Mouse (Mus musculus) kidney, embryonic 15.5 days (tissue): ENCODE results near the gene Ip6k1. TPM values are rescaled to one million over a fixed set of nuclear protein-coding genes. Genes with fewer than 3 reads are reported as not detected.

ENCODE experiments used
- ATAC-seq: fragments of 200-750 bp; cut with Nextera tagmentation; replicated peaks from 2 replicates; pipeline ENCODE4 v1.8.0; 2017; ENCODE audit warnings: moderate TSS enrichment; ENCODE audit not compliant: low FRiP score
- H3K27ac ChIP-seq: fragments of 300-500 bp; sonication (generic); 2 replicates; pipeline ENCODE4 v1.5.1; 2015; ENCODE audit warnings: mild to moderate bottlenecking, inconsistent platforms
- H3K27me3 ChIP-seq: fragments of 300-500 bp; sonication (generic); 2 replicates; pipeline ENCODE4 v1.6.1; 2015; ENCODE audit warnings: inconsistent platforms
- H3K36me3 ChIP-seq: fragments of 300-500 bp; sonication (generic); 2 replicates; pipeline ENCODE4 v1.6.1; 2015; ENCODE audit warnings: inconsistent platforms
- H3K4me1 ChIP-seq: fragments of 300-500 bp; sonication (generic); 2 replicates; pipeline ENCODE4 v1.6.1; 2015; ENCODE audit warnings: inconsistent platforms
- H3K4me2 ChIP-seq: fragments of 300-500 bp; sonication (generic); 2 replicates; pipeline ENCODE4 v1.6.1; 2015; ENCODE audit warnings: moderate library complexity, mild to moderate bottlenecking, inconsistent platforms
- H3K4me3 ChIP-seq: fragments of 300-500 bp; sonication (generic); replicated peaks from 2 replicates; pipeline ENCODE4 v1.5.1; 2015; ENCODE audit warnings: mild to moderate bottlenecking, inconsistent platforms
- H3K9ac ChIP-seq: fragments of 300-500 bp; sonication (generic); 2 replicates; pipeline ENCODE4 v1.6.1; 2015; ENCODE audit warnings: mild to moderate bottlenecking, inconsistent platforms
- H3K9me3 ChIP-seq: fragments of 300-500 bp; sonication (generic); replicated peaks from 2 replicates; pipeline ENCODE4 v1.6.1; 2016; ENCODE audit warnings: inconsistent platforms
- WGBS: fragments of 180-500 bp; shearing (Covaris S2); methylation state at CpG from one replicate; pipeline ENCODE4 v1.1.7; 2015; ENCODE audit warnings: mixed read lengths; 5-methylcytosine and 5-hydroxymethylcytosine counted together
- polyA plus RNA-seq: library from polyadenylated mRNA; unstranded; fragments of >200 nt; fragmentation: Nextera tagmentation; extraction: Ambion mirVana; gene quantifications from 2 replicates; pipeline ENCODE4 v1.2.1, GENCODE M21; 2015

Ip6k1 gene
- polyA plus RNA-seq, 1 experiment from 2014 or later, result 54.8 TPM

GRCm38 (mm10) chr9:108055061-108055460, 52.8 kb downstream of the Ip6k1 start:
- H3K4me2 ChIP-seq, result no peak overlapping the region
- H3K27ac ChIP-seq, result no peak overlapping the region
- no peak overlapping the region for H3K9ac ChIP-seq
- WGBS, result 68% methylated on average over 1 of the region's 1 CpGs
- no peak for ATAC-seq
- peaks cover 18% of the 10 kb centered on the region for H3K4me1 ChIP-seq
- no peak overlapping the region for H3K4me3 ChIP-seq
- peaks cover 87% of the 10 kb centered on the region for H3K36me3 ChIP-seq
- no peaks in the 10 kb centered on the region for H3K27me3 ChIP-seq
- H3K9me3 ChIP-seq, result no peaks in the 10 kb centered on the region

- no peak overlapping the region for H3K9ac ChIP-seq
- no peaks in the 10 kb centered on the region for H3K27me3 ChIP-seq
- 90% methylated on average over 6 of the region's 6 CpGs for WGBS
- H3K4me2 ChIP-seq, result no peak overlapping the region
- H3K27ac ChIP-seq, result no peak overlapping the region
- peaks cover 85% of the 10 kb centered on the region for H3K36me3 ChIP-seq
- H3K4me1 ChIP-seq, result peaks cover 12% of the 10 kb centered on the region
- no peaks in the 10 kb centered on the region for H3K9me3 ChIP-seq
- ATAC-seq, result no peak
- H3K4me3 ChIP-seq, result no peak overlapping the region
Measured at GRCm38 (mm10) chr9:108055661-108056237, 53.4 kb downstream of the Ip6k1 start.

GRCm38 (mm10) chr9:108056361-108057261, 54.3 kb downstream of the Ip6k1 start:
- Histone ChIP-seq H3K4me3 (no peak overlapping the region), H3K4me1 (peaks cover 12% of the 10 kb centered on the region), H3K27ac (no peak overlapping the region), H3K36me3 (peaks cover 82% of the 10 kb centered on the region), H3K27me3 (no peaks in the 10 kb centered on the region), H3K9ac (no peak overlapping the region), H3K9me3 (no peaks in the 10 kb centered on the region), H3K4me2 (no peak overlapping the region)
- ATAC-seq, result no peak
- WGBS, result 82% methylated on average over 28 of the region's 28 CpGs

GRCm38 (mm10) chr9:108057262-108057562, 54.9 kb downstream of the Ip6k1 start:
- 94% methylated on average over 5 of the region's 5 CpGs for WGBS
- no peak for ATAC-seq
- Histone ChIP-seq H3K4me3 (no peak overlapping the region), H3K4me2 (no peak overlapping the region), H3K9me3 (no peaks in the 10 kb centered on the region), H3K4me1 (peaks cover 12% of the 10 kb centered on the region), H3K27me3 (no peaks in the 10 kb centered on the region), H3K27ac (no peak overlapping the region), H3K9ac (no peak overlapping the region), H3K36me3 (peaks cover 82% of the 10 kb centered on the region)

GRCm38 (mm10) chr9:108058291-108058690, 56.0 kb downstream of the Ip6k1 start:
- Histone ChIP-seq H3K9me3 (no peaks in the 10 kb centered on the region), H3K27ac (no peak overlapping the region), H3K4me2 (no peak overlapping the region), H3K27me3 (no peaks in the 10 kb centered on the region), H3K4me3 (no peak overlapping the region), H3K4me1 (peaks cover 4% of the 10 kb centered on the region), H3K9ac (no peak overlapping the region), H3K36me3 (peaks cover 91% of the 10 kb centered on the region)
- ATAC-seq, result no peak
- 95% methylated on average over 9 of the region's 9 CpGs for WGBS

GRCm38 (mm10) chr9:108062142-108062541, 59.8 kb downstream of the Ip6k1 start:
- H3K4me3 ChIP-seq, result no peak overlapping the region
- H3K4me1 ChIP-seq, result no peaks in the 10 kb centered on the region
- H3K9ac ChIP-seq, result no peak overlapping the region
- WGBS, result 89% methylated on average over 3 of the region's 3 CpGs
- H3K27me3 ChIP-seq, result no peaks in the 10 kb centered on the region
- no peaks in the 10 kb centered on the region for H3K9me3 ChIP-seq
- H3K27ac ChIP-seq, result no peak overlapping the region
- no peak for ATAC-seq
- peaks cover 88% of the 10 kb centered on the region for H3K36me3 ChIP-seq
- no peak overlapping the region for H3K4me2 ChIP-seq

GRCm38 (mm10) chr9:108063361-108063760, 61.1 kb downstream of the Ip6k1 start:
- Histone ChIP-seq H3K9me3 (no peaks in the 10 kb centered on the region), H3K9ac (no peak overlapping the region), H3K27ac (no peak overlapping the region), H3K36me3 (peaks cover 75% of the 10 kb centered on the region), H3K4me2 (no peak overlapping the region), H3K4me3 (no peak overlapping the region), H3K27me3 (no peaks in the 10 kb centered on the region), H3K4me1 (no peaks in the 10 kb centered on the region)
- ATAC-seq, result no peak
- 82% methylated on average over 12 of the region's 12 CpGs for WGBS

GRCm38 (mm10) chr9:108065491-108066011, 63.2 kb downstream of the Ip6k1 start:
- no peaks in the 10 kb centered on the region for H3K9me3 ChIP-seq
- H3K9ac ChIP-seq, result no peak overlapping the region
- H3K27ac ChIP-seq, result no peak overlapping the region
- WGBS, result 38% methylated on average over 5 of the region's 5 CpGs
- H3K27me3 ChIP-seq, result no peaks in the 10 kb centered on the region
- no peaks in the 10 kb centered on the region for H3K4me1 ChIP-seq
- peaks cover 63% of the 10 kb centered on the region for H3K36me3 ChIP-seq
- no peak overlapping the region for H3K4me2 ChIP-seq
- no peak; the same call in 1 of the 2 replicates for ATAC-seq
- no peak overlapping the region for H3K4me3 ChIP-seq

GRCm38 (mm10) chr9:108067199-108067598, 64.9 kb downstream of the Ip6k1 start:
- H3K4me1 ChIP-seq, result no peaks in the 10 kb centered on the region
- ATAC-seq, result no peak
- no peaks in the 10 kb centered on the region for H3K27me3 ChIP-seq
- WGBS, result 82% methylated on average over 7 of the region's 7 CpGs
- H3K36me3 ChIP-seq, result peaks cover 63% of the 10 kb centered on the region
- H3K9ac ChIP-seq, result no peak overlapping the region
- no peak overlapping the region for H3K27ac ChIP-seq
- H3K9me3 ChIP-seq, result no peaks in the 10 kb centered on the region
- no peak overlapping the region for H3K4me2 ChIP-seq
- H3K4me3 ChIP-seq, result no peak overlapping the region

GRCm38 (mm10) chr9:108067900-108068299, 65.6 kb downstream of the Ip6k1 start:
- Histone ChIP-seq H3K4me2 (no peak overlapping the region), H3K4me1 (no peaks in the 10 kb centered on the region), H3K4me3 (no peak overlapping the region), H3K9ac (no peak overlapping the region), H3K36me3 (peaks cover 57% of the 10 kb centered on the region), H3K27ac (no peak overlapping the region), H3K9me3 (no peaks in the 10 kb centered on the region), H3K27me3 (no peaks in the 10 kb centered on the region)
- ATAC-seq, result no peak; the same call in 1 of the 2 replicates
- 20% methylated on average over 8 of the region's 8 CpGs for WGBS

GRCm38 (mm10) chr9:108069007-108069406, 66.7 kb downstream of the Ip6k1 start:
- 89% methylated on average over 9 of the region's 9 CpGs for WGBS
- ATAC-seq, result no peak
- Histone ChIP-seq H3K4me2 (no peak overlapping the region), H3K27me3 (no peaks in the 10 kb centered on the region), H3K9ac (no peak overlapping the region), H3K27ac (no peak overlapping the region), H3K36me3 (peaks cover 46% of the 10 kb centered on the region), H3K4me3 (no peak overlapping the region), H3K4me1 (no peaks in the 10 kb centered on the region), H3K9me3 (no peaks in the 10 kb centered on the region)

- Histone ChIP-seq H3K4me1 (no peaks in the 10 kb centered on the region), H3K9ac (no peak overlapping the region), H3K36me3 (peaks cover 41% of the 10 kb centered on the region), H3K4me3 (no peak overlapping the region), H3K27me3 (no peaks in the 10 kb centered on the region), H3K4me2 (no peak overlapping the region), H3K9me3 (no peaks in the 10 kb centered on the region), H3K27ac (no peak overlapping the region)
- no peak for ATAC-seq
- WGBS, result 81% methylated on average over 7 of the region's 7 CpGs
Measured at GRCm38 (mm10) chr9:108069529-108069928, 67.2 kb downstream of the Ip6k1 start.
